Mouse (Mus musculus) mature B cell (primary cell): ENCODE results near the gene Nrros.
"Not testable (repeated sequence)": the region's sequence is repeated elsewhere in the genome, so short reads cannot be mapped to it uniquely, and the experiment has no call there.

Experiments
- in situ Hi-C: fragments of 300-500 bp; cut with MboI; formaldehyde crosslinking; loops from 2 replicates; pipeline ENCODE4 v1.14.3; 2019

Nrros gene

DNA sequence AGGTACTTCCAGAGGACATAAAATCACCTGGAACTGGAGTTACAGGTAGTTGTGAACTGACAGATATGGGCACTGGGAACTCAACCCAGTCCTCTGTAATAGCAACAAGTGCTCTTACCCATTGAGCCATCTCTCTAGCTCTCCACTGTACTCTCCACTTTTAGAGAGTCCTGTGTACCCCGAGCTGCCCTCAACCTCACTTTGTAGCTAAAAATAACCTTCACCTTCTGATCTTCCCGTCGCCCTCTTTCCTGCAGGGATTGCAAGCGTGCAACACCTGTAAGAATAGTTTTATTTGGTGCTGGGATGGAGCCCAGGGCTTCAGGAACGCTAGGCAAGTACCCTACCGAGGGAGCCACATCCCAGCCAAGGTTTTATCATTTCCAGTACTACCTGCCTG, 49.6 kb downstream of the Nrros start:
- in situ Hi-C loops: no loop called here

DNA sequence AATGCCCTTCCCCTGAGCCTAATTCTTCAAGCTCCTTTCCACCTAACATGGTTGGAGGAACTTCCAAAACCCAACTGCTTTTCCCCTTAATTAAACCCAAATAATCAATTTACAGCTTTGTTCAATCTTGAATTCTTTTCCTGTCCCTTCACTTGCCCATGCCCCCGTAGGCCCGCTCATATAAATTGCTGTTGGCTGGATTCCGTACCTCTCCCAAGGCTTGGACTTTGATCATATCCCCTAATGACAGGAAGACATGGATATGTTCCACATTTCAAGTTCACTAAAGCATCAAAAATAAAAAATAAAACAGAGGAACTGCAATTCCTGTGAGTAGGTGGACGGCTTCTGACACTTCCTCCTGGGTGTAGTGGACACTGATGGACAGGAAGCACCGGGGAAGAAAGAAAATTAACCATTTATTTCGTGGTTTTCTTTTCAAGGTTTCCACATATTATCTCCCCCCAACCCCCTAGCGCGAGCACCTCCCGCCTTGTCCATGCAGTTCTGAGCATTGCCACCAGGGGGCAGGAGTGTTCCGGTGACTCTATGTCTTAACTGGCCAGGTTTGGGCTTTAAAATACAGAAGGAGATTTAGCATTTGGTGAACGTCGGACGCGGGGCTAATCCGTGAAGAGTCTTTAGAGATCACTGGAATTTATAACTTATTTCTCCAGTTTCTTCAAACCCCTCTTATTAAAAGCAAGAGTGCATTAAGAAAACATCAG, 50.3 kb downstream of the Nrros start:
- in situ Hi-C loops: loop anchor here (5.0 kb wide), 1 partner anchor 87 kb away; no protein-coding TSS in a partner anchor

DNA sequence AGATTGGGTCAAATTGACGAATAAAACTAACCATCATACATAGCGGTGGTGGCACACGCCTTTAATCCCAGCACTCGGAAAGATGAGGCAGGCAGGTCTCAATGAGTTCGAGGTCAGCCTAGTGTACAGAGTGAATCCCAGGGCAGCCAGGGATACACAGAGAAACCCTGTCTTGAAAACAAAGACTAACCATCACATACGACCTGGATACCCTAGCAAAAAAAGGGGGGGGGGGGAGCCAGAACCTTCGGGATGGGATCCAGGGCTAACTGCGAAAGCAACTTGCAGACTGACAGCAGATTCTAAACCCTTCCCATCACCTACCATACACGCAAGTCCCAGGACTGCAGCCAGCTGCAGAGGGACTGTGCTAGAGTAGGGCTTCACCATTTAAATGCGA, 51.0 kb downstream of the Nrros start:
- in situ Hi-C loops: loop anchor here (5.0 kb wide), 1 partner anchor 88 kb away; no protein-coding TSS in a partner anchor

DNA sequence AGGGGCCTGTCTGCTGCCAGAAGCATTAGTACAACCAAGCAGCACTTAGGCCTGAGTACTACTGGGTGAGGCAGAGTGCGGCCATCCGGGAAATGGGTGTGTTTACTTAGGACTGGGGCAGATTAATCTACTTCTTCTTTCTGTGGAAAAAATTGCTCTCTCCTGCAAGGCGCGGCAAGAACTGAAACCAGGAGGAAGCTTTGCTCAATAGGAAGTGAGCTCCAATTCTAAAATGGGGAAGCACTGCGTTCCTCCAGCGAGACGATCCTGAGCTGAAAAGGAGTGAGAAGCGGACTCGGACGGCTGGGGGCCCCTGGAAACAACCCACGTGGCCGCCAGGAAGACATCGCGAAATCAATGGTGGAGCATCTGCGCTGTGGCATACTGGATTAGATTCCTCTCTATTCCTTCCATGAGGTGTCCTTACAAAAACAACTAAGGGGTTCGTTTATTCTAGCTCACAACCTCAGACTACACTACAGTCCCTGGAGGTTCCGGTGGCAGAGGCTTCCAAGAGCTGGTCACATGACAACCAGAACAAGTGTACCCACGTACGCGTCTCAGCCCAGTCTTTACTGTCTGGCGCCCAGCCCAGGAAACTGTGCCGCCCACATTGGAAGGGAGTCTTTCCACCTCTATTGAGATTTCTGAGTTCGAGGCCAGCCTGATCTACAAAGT, 51.7 kb downstream of the Nrros start:
- in situ Hi-C loops: loop anchor here (5.0 kb wide), 1 partner anchor 89 kb away; no protein-coding TSS in a partner anchor

DNA sequence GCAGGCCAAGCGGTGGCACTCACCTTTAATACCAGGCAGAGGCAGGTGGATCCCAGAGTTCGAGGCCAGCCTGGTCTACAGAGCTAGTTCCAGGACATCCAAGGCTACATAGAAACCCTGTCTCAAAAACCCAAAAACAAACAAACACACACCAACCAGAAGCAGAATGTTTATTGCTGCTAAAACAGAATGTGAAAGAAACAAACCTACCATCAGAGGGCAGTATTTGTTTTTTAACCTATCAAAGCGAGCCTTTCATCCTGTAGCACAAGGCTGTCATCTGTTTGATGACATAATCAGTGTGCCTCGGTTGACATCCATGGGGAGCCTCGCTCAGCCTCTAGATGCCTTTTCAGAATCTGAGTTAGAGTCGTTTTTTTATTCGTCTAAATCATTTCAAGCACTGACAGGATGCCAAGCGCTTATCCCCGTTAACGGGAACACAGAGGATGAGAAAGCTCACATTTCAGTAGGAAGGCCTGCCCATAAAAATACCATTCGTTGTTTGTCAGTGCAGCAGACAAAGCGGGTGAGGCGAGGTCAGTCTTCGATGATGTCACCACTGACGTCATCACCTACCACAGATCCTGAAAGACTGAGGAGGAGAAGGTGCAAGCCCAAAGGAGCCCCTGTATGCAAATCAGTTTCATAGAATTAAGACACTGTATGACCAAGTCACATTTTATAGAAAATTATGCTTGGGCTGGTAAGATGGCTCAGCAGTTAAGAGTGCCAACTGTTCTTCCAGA, 54.3 kb downstream of the Nrros start:
- in situ Hi-C loops: loop anchor here (5.0 kb wide), 1 partner anchor 91 kb away; no protein-coding TSS in a partner anchor

DNA sequence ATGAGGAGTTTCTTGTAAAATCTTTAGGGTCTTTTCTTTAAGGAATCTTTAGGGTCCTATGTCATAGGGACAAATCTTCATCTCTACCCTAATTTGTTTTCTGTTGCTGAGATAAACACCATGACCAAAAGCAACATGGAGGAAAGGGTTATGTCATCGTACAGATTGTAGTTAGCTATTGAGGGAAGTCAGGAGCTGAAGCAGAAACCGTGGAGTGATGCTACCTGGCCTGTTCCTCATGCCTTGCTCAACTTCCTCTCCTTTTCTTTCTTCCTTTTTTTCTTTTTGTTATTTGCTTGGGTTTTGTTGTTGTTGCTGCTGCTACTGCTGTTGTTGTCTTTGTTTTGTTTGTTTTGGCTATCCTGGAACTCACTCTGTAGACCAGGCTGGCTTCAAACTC, 56.8 kb downstream of the Nrros start:
- in situ Hi-C loops: no loop called here

DNA sequence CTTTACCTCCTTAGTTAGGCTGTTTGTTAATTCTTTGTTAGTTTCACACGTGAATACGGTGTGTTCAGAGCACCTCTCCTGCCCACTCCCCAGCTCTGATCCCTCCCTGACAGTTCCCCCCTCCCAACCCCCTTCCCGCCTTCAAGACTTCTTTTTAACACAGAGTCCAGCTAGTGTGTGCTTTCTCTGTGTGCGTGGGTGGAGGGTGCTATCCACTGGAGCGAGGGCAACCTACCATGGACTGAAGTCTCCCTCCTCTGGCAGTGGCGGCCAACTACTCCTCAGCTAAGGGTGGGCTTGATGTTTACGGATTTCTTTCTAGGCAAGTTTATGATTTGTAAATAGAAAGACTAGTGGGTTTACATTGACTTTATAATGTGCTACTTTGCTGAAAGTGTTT, 57.2 kb downstream of the Nrros start:
- in situ Hi-C loops: no loop called here

DNA sequence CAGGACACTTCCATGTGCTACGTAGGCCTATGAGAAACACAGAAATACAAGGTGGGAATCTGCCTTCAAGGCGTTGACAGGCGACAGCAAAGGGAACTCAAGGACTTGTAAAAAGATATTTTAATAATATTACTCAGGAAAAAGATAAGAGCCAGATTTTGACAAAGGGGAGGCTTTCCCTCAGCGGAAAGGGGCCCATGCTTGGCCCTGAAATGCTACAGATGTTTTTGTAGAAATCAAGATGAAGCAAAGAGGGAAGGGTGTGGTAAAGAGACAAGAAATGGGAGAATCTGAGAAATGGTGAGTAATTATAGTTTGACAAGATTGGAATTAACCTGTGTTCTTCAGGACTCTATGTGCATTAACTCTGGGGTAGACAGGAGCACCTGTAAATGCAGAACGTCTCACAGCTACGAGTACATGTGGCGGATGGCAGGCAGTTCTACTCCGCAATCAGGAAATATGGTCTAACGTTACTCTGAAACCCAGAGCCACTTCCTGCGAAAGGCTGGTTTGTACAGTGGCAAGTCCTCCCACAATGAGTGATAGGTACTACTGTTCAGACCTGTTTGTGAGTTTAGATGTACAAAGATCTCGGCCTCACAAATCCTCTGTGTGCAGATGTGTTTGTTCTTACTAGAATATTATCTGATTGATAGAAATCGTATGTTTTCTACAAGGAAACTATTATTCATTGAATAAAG, 57.9 kb downstream of the Nrros start:
- in situ Hi-C loops: no loop called here

DNA sequence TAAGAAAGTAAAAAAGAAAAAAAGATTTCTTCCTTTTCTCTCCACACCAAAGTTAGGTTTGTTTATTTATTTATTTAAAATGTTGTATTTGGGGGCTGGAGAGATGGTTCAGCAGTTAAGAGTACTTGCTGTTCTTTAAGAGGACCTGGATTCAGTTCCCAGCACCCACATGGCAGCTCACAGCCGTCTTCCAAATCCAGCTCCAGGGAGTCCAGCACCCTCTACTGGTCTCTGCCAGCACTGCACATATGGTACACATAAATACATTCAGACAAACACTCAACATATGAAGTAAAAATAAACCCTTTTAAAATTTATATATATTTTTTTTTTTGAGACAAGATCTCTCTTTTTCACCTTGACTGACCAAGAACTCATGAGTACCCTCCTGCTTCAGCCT, 59.7 kb downstream of the Nrros start:
- in situ Hi-C loops: no loop called here

DNA sequence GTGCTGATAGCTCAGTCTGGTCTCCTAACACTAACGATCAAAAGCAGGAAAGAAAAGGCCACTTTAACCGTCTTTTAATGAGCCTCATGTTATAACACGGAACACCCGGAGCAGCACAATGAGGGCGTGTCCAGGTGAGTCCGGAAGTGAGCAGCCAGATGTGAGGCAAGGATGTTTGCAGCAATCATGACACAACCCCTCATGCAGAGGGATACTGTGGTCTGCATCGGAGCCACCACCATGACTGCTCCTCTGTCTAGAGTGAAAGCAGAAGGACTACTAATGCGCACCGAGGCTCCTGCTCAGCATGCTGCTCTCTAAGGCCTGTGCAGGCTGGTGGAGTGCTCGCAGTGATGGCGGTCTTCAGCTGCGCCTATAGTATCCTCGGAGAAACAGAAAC, 63.1 kb downstream of the Nrros start:
- in situ Hi-C loops: no loop called here

DNA sequence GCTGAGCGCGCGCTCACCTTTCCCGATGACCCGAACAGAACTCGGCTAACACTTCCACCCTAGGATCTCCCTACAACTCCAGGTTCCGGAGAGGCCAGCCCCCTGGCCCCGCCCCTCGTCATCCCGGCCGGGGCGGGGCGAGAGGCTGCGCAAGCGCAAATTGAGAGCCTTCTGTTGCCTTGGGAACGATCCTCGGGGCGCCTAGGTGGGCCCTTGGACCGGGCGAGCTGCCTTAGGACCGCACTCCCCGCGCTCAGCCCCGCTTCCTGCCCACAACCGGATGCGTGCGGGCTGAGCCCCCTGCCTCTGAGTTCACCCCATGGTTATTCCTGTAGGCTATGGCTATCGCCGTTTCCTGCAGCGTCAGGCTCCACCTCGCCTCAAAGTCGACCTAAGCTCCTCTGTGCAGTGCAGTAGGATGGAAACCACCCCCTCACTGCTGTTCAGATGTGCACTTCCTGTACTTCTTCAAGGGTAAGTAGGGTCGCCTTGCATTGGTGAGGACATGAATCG, 65.7 kb downstream of the Nrros start, which contains the start of the genes Pigx and Cep19:
Gene Pigx, minus strand, starts transcription at position 103 of the 513 bp plus-strand sequence.
Gene Cep19, plus strand, starts transcription at position 163 of the 513 bp plus-strand sequence.
- in situ Hi-C loops: no loop called here

DNA sequence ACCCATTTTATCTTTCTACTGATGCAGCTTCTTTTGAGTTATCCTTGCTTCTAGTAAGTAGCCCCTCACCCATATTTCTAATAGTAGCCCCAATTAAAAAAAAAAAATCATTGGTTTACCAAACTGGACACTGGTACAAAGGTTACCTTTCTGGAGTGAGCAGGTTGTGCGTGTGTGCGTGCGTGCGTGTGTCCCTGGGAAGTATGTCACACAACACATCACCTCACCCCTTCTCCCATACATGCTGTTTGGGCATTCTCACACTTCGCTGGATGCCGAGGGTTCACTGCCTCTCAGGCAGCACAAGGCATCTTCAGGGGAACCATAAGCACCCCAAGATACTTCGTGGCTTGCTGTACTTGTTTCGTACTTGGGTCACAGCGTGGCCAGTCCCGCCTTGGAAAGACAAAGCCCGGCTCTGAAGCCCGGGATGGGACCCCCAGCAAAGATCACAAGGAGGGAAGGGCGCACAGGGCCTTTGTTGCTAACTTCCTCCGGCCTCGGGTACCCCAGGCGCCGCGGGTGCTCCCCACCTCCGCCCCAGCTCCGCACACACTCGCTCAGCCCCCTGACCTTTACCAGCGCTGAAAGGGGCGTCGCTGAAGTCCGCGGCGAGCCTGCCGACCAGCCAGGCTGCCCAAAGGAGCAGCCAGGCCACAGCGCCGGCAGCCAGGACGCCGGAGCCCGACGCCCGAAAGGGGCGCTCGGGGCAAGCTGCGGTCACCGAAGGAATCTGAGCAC, 66.3 kb downstream of the Nrros start:
- in situ Hi-C loops: no loop called here

DNA sequence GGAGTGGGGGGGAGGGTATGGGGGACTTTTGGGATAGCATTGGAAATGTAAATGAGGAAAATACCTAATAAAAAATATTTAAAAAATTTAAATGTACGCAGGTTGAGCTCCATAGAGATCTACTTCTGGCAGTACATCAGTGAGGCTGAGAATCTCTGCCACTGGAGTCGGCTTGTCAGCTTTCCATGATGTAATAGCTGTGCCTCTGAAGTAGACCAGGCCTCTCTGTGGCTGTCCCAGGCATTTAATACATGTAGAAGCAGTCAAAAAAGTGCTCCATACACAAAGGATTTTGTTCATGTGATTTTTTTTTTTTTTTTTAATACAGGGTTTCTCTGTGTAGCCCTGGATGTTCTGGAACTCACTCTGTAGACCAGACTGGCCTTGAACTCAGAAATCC, 67.6 kb downstream of the Nrros start:
- in situ Hi-C loops: not testable (repeated sequence)
